Mouse (Mus musculus): ENCODE data around the gene Plxna4. TPM values are rescaled to one million over a fixed set of nuclear protein-coding genes. Genes with fewer than 3 reads are reported as not detected.

Gene Plxna4
- polyA plus RNA-seq, 1 experiment from 2014 or later = 1.8 TPM

DNA sequence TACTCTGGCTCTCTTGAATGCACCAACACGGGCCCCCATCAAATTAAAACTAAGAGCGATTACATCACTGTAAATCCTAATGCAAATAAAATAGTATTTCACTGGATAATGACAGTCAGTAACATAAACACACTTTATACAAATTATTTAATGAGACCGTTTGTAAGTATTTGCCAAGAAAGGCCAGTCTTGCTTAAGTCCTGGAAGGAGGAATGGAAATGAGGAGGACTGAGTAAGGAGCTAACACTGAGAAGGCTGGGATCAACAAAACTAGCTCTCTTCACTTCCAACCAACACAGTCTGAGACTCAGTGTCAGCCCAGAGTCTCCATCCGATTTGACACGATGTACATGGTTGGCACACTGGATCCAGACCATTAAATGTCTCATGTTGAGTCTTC, 16.5 kb downstream of the Plxna4 start:
- no peak for DNase-seq (ENCODE audit: low spot score)
- no peak overlapping the region for H3K4me2 ChIP-seq
- no peak overlapping the region for H3K9ac ChIP-seq (ENCODE audit: low read depth, low read length)
- ATAC-seq (replicated peaks; ENCODE audit: low FRiP score) = no peak
- H3K27me3 ChIP-seq (replicated peaks; ENCODE audit: control insufficient read depth, insufficient read depth, low read length) = no peaks in the 10 kb centered on the region
- H3K4me3 ChIP-seq (ENCODE audit: low read depth, low read length) = no peak overlapping the region
- H3K36me3 ChIP-seq (ENCODE audit: control insufficient read depth, insufficient read depth, low read length) = no peaks in the 10 kb centered on the region
- 0 out of 2 replicates have a peak, but pooled peaks cover 2% of the 10 kb centered on the region for H3K4me1 ChIP-seq (replicated peaks; ENCODE audit: control insufficient read depth, insufficient read depth, low read length)
- WGBS = 80% methylated on average over 5 of the region's 5 CpGs
- no peaks in the 10 kb centered on the region for H3K9me3 ChIP-seq (ENCODE audit: control insufficient read depth, low read length)
- H3K27ac ChIP-seq (ENCODE audit: low read depth, low read length) = no peak overlapping the region

- H3K9ac ChIP-seq (ENCODE audit: low read depth, low read length) = no peak overlapping the region
- 22% methylated on average over 3 of the region's 3 CpGs for WGBS
- ATAC-seq (replicated peaks; ENCODE audit: low FRiP score) (no peak), DNase-seq (ENCODE audit: low spot score) (no peak)
- H3K27me3 ChIP-seq (replicated peaks; ENCODE audit: control insufficient read depth, insufficient read depth, low read length) = no peaks in the 10 kb centered on the region
- H3K4me2 ChIP-seq = no peak overlapping the region
- no peak overlapping the region for H3K4me3 ChIP-seq (ENCODE audit: low read depth, low read length)
- H3K27ac ChIP-seq (ENCODE audit: low read depth, low read length) = no peak overlapping the region
- H3K9me3 ChIP-seq (ENCODE audit: control insufficient read depth, low read length) = no peaks in the 10 kb centered on the region
- H3K36me3 ChIP-seq (ENCODE audit: control insufficient read depth, insufficient read depth, low read length) = no peaks in the 10 kb centered on the region
- H3K4me1 ChIP-seq (replicated peaks; ENCODE audit: control insufficient read depth, insufficient read depth, low read length) = 0 out of 2 replicates have a peak, but pooled peaks cover 2% of the 10 kb centered on the region
Measured at GRCm38 (mm10) chr6:32570445-32570844, 17.5 kb downstream of the Plxna4 start.

DNA sequence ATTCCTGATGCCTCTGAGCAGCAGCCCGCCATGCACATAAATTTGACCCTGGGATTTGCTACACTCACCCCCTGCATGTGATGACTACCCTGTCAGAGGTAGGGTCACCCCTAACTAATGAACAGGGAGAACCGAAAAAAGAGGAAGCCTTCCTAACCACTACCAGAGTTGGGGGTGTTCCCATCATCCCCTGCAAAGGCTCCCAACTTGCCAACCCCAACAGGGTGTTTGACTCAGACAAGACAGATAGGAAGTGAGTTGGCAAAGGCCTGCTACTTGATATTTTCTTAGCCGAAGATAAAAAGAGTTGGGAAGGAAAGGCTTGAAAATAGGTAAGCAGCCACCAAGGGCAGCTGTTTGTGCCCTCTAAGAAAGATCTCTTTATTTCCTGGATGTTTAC, 18.1 kb downstream of the Plxna4 start:
- no peaks in the 10 kb centered on the region for H3K9me3 ChIP-seq (ENCODE audit: control insufficient read depth, low read length)
- H3K27ac ChIP-seq (ENCODE audit: low read depth, low read length) = no peak overlapping the region
- DNase-seq (ENCODE audit: low spot score) = no peak
- 53% methylated on average over 3 of the region's 3 CpGs for WGBS
- H3K4me2 ChIP-seq = no peak overlapping the region
- no peaks in the 10 kb centered on the region for H3K36me3 ChIP-seq (ENCODE audit: control insufficient read depth, insufficient read depth, low read length)
- no peak for ATAC-seq (replicated peaks; ENCODE audit: low FRiP score)
- H3K9ac ChIP-seq (ENCODE audit: low read depth, low read length) = no peak overlapping the region
- no peaks in the 10 kb centered on the region for H3K27me3 ChIP-seq (replicated peaks; ENCODE audit: control insufficient read depth, insufficient read depth, low read length)
- no peak overlapping the region for H3K4me3 ChIP-seq (ENCODE audit: low read depth, low read length)
- H3K4me1 ChIP-seq (replicated peaks; ENCODE audit: control insufficient read depth, insufficient read depth, low read length) = 0 out of 2 replicates have a peak, but pooled peaks cover 2% of the 10 kb centered on the region

DNA sequence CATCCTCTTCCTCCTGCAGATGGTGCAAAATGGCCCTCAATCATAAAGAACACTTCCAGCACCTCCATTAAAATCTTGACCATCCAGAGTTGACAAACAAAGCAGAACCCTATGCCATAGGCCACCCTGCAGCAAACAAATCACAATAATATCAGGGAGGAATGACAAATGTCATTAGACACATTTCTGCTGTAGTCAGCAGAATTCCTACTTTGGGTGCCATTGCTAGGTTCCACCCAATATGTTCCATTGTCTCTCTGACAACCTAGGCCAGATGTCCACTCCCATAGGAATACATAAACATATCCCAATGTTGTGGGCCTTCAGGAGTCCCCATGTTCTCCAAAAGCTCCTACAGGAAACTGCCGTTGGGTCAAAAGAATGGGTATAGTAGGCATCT, 41.1 kb downstream of the Plxna4 start:
- 89% methylated on average over 1 of the region's 1 CpGs for WGBS
- ATAC-seq (replicated peaks; ENCODE audit: low FRiP score) (no peak), DNase-seq (ENCODE audit: low spot score) (no peak)
- no peaks in the 10 kb centered on the region for H3K9me3 ChIP-seq (ENCODE audit: control insufficient read depth, low read length)
- no peaks in the 10 kb centered on the region for H3K4me1 ChIP-seq (replicated peaks; ENCODE audit: control insufficient read depth, insufficient read depth, low read length)
- no peak overlapping the region for H3K9ac ChIP-seq (ENCODE audit: low read depth, low read length)
- no peak overlapping the region for H3K27ac ChIP-seq (ENCODE audit: low read depth, low read length)
- H3K27me3 ChIP-seq (replicated peaks; ENCODE audit: control insufficient read depth, insufficient read depth, low read length) = no peaks in the 10 kb centered on the region
- no peak overlapping the region for H3K4me3 ChIP-seq (ENCODE audit: low read depth, low read length)
- H3K4me2 ChIP-seq = no peak overlapping the region
- no peaks in the 10 kb centered on the region for H3K36me3 ChIP-seq (ENCODE audit: control insufficient read depth, insufficient read depth, low read length)

GRCm38 (mm10) chr6:32544021-32544420, 44.0 kb downstream of the Plxna4 start:
- H3K4me3 ChIP-seq (ENCODE audit: low read depth, low read length) = no peak overlapping the region
- H3K4me1 ChIP-seq (replicated peaks; ENCODE audit: control insufficient read depth, insufficient read depth, low read length) = no peaks in the 10 kb centered on the region
- H3K27ac ChIP-seq (ENCODE audit: low read depth, low read length) = no peak overlapping the region
- no peak overlapping the region for H3K9ac ChIP-seq (ENCODE audit: low read depth, low read length)
- H3K27me3 ChIP-seq (replicated peaks; ENCODE audit: control insufficient read depth, insufficient read depth, low read length) = no peaks in the 10 kb centered on the region
- DNase-seq (ENCODE audit: low spot score) = no peak
- H3K4me2 ChIP-seq = no peak overlapping the region
- 70% methylated on average over 3 of the region's 3 CpGs for WGBS
- H3K9me3 ChIP-seq (ENCODE audit: control insufficient read depth, low read length) = no peaks in the 10 kb centered on the region
- no peaks in the 10 kb centered on the region for H3K36me3 ChIP-seq (ENCODE audit: control insufficient read depth, insufficient read depth, low read length)
- no peak for ATAC-seq (replicated peaks; ENCODE audit: low FRiP score)

- no peak for DNase-seq (ENCODE audit: low spot score)
- Histone ChIP-seq H3K4me1 (replicated peaks; ENCODE audit: control insufficient read depth, insufficient read depth, low read length) (no peaks in the 10 kb centered on the region), H3K27ac (ENCODE audit: low read depth, low read length) (no peak overlapping the region), H3K9ac (ENCODE audit: low read depth, low read length) (no peak overlapping the region), H3K9me3 (ENCODE audit: control insufficient read depth, low read length) (no peaks in the 10 kb centered on the region), H3K4me3 (ENCODE audit: low read depth, low read length) (no peak overlapping the region), H3K27me3 (replicated peaks; ENCODE audit: control insufficient read depth, insufficient read depth, low read length) (no peaks in the 10 kb centered on the region), H3K4me2 (no peak overlapping the region), H3K36me3 (ENCODE audit: control insufficient read depth, insufficient read depth, low read length) (no peaks in the 10 kb centered on the region)
- ATAC-seq (replicated peaks; ENCODE audit: low FRiP score) = no peak
- 79% methylated on average over 4 of the region's 4 CpGs for WGBS
Measured at GRCm38 (mm10) chr6:32540155-32540554, 47.8 kb downstream of the Plxna4 start.

DNA sequence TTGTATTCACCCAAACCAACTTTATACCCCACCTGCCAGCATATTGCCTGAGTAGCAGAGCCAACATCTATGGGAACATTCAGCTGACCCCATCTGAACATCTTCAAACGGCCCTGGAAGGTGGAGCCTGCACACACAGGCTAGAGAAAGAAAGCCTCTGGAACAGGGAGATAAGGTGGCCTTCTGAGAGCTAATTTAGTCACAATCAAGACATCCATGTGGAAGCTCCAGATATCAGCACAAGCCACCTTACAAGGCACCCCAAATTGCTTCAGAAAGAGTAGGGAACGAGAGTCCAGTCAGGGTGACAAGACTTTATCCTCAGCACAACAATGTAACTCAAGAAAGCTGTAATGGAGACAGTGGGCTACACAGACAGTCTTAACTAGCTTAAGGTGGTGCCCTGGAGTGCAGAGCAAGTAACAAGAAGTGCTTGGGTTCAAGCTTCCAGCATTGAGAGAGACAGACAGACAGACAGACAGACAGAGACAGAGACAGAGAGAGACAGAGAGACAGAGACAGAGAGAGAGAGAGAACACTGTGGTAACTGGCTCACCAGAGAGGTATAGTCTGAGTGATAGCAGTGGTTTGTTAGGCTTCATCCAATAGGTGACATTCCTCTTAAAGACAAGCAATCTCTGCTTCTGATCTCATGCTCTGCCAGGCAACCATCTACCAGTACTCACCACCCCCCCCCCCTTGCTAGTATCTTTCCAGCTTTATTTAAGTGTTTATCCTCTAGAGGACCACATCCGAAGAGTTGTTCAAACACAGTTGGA, 53.8 kb downstream of the Plxna4 start:
- H3K4me1 ChIP-seq (replicated peaks; ENCODE audit: control insufficient read depth, insufficient read depth, low read length) = peaks cover 17% of the 10 kb centered on the region
- no peak overlapping the region for H3K9ac ChIP-seq (ENCODE audit: low read depth, low read length)
- H3K27ac ChIP-seq (ENCODE audit: low read depth, low read length) = peak overlapping the region; percentile 58; the same call in 1 of the 2 replicates
- H3K4me2 ChIP-seq = peak overlapping the region; percentile 55
- no peak for DNase-seq (ENCODE audit: low spot score)
- no peaks in the 10 kb centered on the region for H3K36me3 ChIP-seq (ENCODE audit: control insufficient read depth, insufficient read depth, low read length)
- no peaks in the 10 kb centered on the region for H3K9me3 ChIP-seq (ENCODE audit: control insufficient read depth, low read length)
- WGBS = 48% methylated on average over 3 of the region's 3 CpGs
- no peak overlapping the region for H3K4me3 ChIP-seq (ENCODE audit: low read depth, low read length)
- ATAC-seq (replicated peaks; ENCODE audit: low FRiP score) = peak; percentile 98
- H3K27me3 ChIP-seq (replicated peaks; ENCODE audit: control insufficient read depth, insufficient read depth, low read length) = no peaks in the 10 kb centered on the region

- H3K27me3 ChIP-seq (replicated peaks; ENCODE audit: control insufficient read depth, insufficient read depth, low read length) = no peaks in the 10 kb centered on the region
- 59% methylated on average over 8 of the region's 8 CpGs for WGBS
Measured at GRCm38 (mm10) chr6:32528081-32528570, 59.9 kb downstream of the Plxna4 start.

DNA sequence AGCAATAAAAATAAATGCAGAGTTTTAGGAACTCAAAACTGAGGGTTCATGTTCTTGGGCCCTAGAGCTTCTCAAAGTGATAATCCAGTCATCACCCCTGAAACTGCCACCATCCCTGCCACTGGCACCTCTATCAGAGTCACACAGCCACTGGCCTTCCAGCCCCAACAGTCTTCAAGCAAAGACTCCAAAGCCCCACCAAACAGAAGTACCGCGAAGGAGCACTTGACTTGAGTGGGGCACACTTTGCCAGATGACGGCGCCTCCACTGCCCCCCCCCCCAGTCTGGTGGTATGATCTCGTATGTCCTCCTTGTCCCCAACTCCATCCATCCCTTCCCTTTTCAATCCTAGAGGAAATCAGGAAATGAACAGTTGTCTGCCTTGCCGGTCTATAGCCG, 60.5 kb downstream of the Plxna4 start:
- H3K27me3 ChIP-seq (replicated peaks; ENCODE audit: control insufficient read depth, insufficient read depth, low read length) = no peaks in the 10 kb centered on the region
- no peak overlapping the region for H3K4me2 ChIP-seq
- H3K36me3 ChIP-seq (ENCODE audit: control insufficient read depth, insufficient read depth, low read length) = no peaks in the 10 kb centered on the region
- no peak overlapping the region for H3K4me3 ChIP-seq (ENCODE audit: low read depth, low read length)
- ATAC-seq (replicated peaks; ENCODE audit: low FRiP score) (no peak), DNase-seq (ENCODE audit: low spot score) (no peak)
- H3K4me1 ChIP-seq (replicated peaks; ENCODE audit: control insufficient read depth, insufficient read depth, low read length) = no peaks in the 10 kb centered on the region
- 88% methylated on average over 7 of the region's 7 CpGs for WGBS
- no peaks in the 10 kb centered on the region for H3K9me3 ChIP-seq (ENCODE audit: control insufficient read depth, low read length)
- H3K27ac ChIP-seq (ENCODE audit: low read depth, low read length) = no peak overlapping the region
- H3K9ac ChIP-seq (ENCODE audit: low read depth, low read length) = no peak overlapping the region

More at GRCm38 (mm10) chr6:32528081-32528570, 59.9 kb downstream of the Plxna4 start:
- no peaks in the 10 kb centered on the region for H3K9me3 ChIP-seq (ENCODE audit: control insufficient read depth, low read length)
- no peak for DNase-seq (ENCODE audit: low spot score)
- no peak overlapping the region for H3K4me3 ChIP-seq (ENCODE audit: low read depth, low read length)
- no peaks in the 10 kb centered on the region for H3K36me3 ChIP-seq (ENCODE audit: control insufficient read depth, insufficient read depth, low read length)
- H3K27ac ChIP-seq (ENCODE audit: low read depth, low read length) = no peak overlapping the region
- peaks cover 2% of the 10 kb centered on the region for H3K4me1 ChIP-seq (replicated peaks; ENCODE audit: control insufficient read depth, insufficient read depth, low read length)
- ATAC-seq (replicated peaks; ENCODE audit: low FRiP score) = no peak
- H3K4me2 ChIP-seq = no peak overlapping the region
- H3K9ac ChIP-seq (ENCODE audit: low read depth, low read length) = no peak overlapping the region
